Mouse (Mus musculus): Measurements from ENCODE around the gene Zbtb44. TPM values are rescaled to one million over a fixed set of nuclear protein-coding genes. Genes with fewer than 3 reads are reported as not detected.

Zbtb44 gene
- total RNA-seq, 4 experiments from 2014 or later: 35.1 to 50.5 (median 43.0) TPM

DNA sequence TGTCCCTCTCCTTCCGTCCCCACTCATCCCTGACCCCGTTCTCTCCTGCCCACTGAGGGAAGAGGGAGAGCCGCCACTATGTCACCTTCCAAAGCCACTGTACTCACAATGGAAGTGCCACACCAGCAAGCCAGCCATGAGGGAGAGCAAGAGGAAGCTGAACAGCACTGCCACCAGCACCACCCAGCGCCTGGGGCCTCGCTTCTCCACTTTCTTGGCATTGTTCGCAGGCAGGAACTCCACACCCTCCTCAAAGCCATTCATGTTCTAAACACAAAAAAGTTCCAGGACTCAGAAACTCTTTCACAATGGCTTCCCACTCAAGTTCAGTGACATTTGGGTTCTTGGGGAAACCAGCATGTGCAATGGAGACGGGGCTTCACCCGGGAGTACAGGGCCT is 78.0 kb downstream of the Zbtb44 start:
- no peak for DNase-seq (ENCODE audit: low spot score in 2 of 2)

DNA sequence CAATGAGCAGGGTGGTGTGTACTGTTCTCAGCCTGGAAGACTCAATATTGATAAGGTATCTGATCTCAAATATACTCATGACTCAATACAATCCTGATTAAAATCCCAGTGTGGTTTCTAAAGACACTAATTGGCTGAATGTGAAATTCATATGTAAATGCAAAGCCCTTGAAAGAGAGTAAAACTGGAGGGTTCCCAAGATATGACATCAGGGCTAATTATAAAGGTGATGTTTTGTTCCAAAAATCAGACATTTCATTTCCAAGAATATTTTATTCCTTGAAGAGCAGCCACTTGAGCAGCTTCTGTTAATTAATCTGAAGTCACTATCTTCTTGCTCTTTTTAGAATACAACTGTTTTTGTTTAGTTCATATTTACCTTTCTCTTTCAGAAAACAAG is 85.1 kb downstream of the Zbtb44 start:
- DNase-seq (ENCODE audit: low spot score in 2 of 2): no peak

DNA sequence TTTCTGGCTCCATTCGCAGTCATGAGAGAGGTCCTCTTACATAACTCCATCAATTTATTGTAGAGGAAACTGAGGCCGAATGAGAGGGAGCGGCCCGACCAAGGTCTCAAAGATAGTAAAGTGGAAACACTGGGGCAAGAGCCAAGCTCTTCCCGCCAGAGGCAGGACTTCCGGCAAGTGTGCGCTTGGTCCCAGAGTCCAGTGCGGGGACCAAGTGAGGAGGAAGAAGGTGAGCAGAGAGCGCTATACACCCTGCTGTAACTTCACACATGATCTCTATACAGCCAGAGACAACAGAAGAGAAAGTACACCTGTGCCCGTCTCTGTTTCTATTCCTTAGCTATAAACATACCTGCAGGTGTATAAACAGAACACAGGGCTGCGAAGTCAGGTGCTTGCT is 86.6 kb downstream of the Zbtb44 start:
- DNase-seq (ENCODE audit: low spot score in 2 of 2): no peak

GRCm38 (mm10) chr9:31117488-31117887 is 87.0 kb downstream of the Zbtb44 start:
- no peak for DNase-seq (ENCODE audit: low spot score in 2 of 2)

DNA sequence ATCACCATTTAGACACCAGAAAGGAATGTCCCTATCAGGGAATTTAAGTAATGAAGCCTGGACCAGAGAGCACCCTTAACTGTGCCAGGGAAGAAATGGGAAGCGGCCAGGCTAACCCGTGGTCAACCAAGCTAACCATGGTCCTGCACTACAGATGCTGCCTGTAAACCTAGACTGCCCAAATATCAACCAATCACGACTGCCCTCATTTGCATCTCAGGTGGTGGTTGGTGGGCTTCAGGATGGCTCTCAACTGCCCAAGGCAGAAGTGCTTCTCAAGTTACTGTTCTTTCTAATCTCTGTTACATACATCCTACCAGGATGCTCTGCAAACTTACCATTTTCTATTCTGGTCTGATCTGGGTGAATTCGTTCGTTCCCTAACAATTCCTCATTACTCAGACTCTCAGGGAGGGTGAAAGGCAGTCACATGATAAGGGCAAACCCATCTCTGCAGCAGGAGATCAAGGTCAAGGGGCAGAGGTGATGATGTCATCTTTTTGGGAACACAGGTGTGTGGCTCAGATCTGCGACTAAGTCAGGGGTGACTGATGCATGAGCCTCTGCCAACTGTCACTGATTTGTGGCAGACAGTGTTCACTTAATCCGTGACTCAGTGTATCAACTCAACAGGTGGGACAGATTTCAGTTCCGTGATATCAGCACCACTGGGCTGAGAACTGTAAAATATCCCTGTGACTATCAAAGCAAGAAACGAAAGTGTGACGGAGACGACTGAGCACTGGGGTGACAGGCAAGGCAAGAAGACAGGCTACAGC is 88.3 kb downstream of the Zbtb44 start:
- no peak for DNase-seq (ENCODE audit: low spot score in 2 of 2)

DNA sequence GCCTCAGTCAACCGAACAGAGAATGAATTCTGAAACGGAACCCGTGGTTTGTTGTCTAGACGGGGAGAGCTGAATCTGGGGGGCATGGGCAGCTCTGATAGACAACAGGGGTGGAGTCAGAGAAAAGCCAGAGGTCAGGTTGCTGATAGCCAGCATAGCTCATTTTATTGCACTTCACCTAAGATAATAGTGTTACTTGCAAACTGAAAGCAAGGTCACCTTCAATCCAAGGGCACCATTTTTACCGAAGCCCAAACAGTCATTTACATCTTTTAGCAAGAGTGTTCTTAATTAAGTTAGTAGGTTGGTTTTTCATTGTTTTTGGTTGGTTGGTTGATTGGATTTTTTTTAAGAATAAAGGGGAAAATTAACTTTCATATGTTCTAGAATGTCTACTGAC is 89.0 kb downstream of the Zbtb44 start:
- DNase-seq (ENCODE audit: low spot score in 2 of 2): no peak

GRCm38 (mm10) chr9:31119882-31120532 is 89.6 kb downstream of the Zbtb44 start:
- no peak for DNase-seq (ENCODE audit: low spot score in 2 of 2)

DNA sequence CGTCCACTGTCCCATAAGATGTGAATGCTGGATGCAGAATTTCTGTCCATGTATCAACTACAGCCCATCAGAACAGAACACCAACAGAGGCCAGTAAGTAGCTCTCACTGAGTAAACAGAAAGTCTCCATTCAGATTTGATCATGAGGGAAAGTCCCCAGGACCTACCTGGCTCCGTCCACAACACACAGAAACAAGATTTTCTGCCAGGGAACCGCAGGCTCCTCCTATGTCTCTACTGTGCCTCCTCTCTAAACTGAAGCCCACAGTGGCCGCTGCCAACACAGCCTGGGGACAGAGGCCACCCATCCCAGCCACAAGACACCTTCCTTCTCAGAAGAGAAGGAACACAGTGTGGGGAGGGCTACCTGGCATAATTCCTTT is 90.1 kb downstream of the Zbtb44 start:
- DNase-seq (ENCODE audit: low spot score in 2 of 2): no peak

DNA sequence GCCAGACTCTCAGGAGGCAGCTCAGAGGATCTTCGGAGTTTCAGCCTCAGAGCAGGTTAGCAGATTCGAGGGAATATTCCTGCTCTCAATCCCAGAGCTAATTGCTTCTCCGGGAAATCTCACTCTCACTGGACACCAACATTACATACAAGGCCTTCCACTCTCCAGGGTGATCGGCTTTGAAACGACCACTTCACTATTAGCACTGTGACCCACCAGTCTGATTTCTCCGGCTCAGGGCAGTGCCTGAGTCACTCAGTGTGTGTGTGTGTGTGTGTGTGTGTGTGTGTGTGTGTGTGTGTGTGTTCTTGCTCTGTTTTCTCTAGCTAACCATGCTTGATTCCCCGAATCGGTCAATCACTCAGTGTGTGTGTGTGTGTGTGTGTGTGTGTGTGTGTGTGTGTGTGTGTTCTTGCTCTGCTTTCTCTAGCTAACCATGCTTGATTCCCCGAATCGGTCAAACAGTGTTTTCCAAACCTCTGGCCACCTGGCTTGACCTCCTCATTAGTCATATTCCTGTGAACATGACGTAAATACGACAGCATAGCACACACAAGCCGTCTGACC is 92.1 kb downstream of the Zbtb44 start:
- DNase-seq (ENCODE audit: low spot score in 2 of 2): no peak

Other genes starting within 250 kb of the Zbtb44 start
- gene Adamts15, start 108.2 kb upstream of the Zbtb44 start, total RNA-seq (2022): 1 to 10 TPM; 4.1 to 4.5 (median 4.2) TPM
- 1 to 10 TPM; 3.3 to 5.4 (median 4.7) TPM for gene Adamts8, start 88.1 kb upstream of the Zbtb44 start, total RNA-seq (2022)
- gene St14, start 101.2 kb downstream of the Zbtb44 start, total RNA-seq (2022): 10 to 100 TPM in 1 of 4 experiments, 1 to 10 TPM in 1, under 1 TPM in 2; 0.70 to 14.8 (median 5.4) TPM
- 100 to 1,000 TPM; 453 to 504 (median 482) TPM for gene Aplp2, start 181.2 kb downstream of the Zbtb44 start, total RNA-seq (2022)
- 10 to 100 TPM; 18.4 to 23.5 (median 20.3) TPM for gene Prdm10, start 249.9 kb downstream of the Zbtb44 start, total RNA-seq (2022)